8 mouse cellular contexts compared by ENCODE assay signal in the genomic region with DNA sequence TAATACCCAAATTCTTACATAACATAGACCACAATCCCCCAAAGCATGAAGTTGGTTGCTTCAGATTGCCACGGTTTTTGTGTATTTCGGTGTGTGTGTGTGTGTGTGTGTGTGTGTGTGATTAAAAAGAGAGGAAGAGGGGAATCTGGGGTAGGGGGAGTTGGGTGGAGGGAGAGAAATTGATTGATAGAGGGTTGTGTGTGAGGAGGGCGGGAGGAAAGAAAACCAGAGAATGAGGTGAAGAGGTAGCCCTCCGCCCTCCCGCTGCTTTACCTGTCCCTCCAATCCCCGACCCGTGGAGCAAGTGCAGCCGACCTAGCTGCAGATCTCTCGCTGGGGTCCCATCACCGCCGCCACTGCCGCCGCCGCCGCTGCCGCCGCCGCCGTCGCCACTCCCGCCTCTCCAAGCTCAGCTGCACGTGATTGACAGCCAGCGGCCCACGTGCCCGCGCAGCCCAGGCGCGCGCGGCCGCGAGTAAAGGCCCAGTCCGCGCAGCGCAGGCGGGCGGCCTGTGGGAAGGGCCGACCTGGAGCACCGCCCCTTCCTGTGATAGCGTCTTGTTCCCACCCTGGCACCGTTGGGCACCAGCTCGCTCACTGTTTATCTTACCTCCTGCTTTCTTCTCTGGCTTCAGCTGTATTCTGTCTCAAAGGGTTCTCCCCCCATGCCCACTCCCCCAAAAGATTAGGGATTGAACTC. TPM values are rescaled to one million over a fixed set of nuclear protein-coding genes. Genes with fewer than 3 reads are reported as not detected.
A peak's percentile ranks its signal among the peaks of the same experiment; 100 is the strongest.
DNase-seq lines count a peak whose midpoint lies in the region; ATAC-seq and TF ChIP-seq lines count a peak whose summit lies in the region.

No protein-coding gene starts in this region.

- peaks cover 14% of the 10 kb centered on the region for H3K4me1 ChIP-seq in hindbrain, embryonic 14.5 days (replicated peaks; ENCODE audit: control insufficient read depth, insufficient read depth, low read length)
- peaks cover 8% of the 10 kb centered on the region for H3K4me1 ChIP-seq in limb, embryonic 12.5 days (replicated peaks)
- H3K4me1 ChIP-seq in olfactory bulb, adult 2 months (ENCODE audit: control insufficient read depth, insufficient read depth, low read length), result peaks cover 3% of the 10 kb centered on the region; the same call in 1 of the 2 replicates

- 3% methylated on average over 41 of the region's 42 CpGs for WGBS in hindbrain, embryonic 14.5 days
- 3% methylated on average over 40 of the region's 42 CpGs for WGBS in limb, embryonic 12.5 days
- WGBS in olfactory bulb, adult 2 months, result 2% methylated on average over 42 of the region's 42 CpGs

- peak overlapping the region; percentile 59 for H3K4me2 ChIP-seq in hindbrain, embryonic 14.5 days (replicated peaks)
- peak overlapping the region; percentile 79 for H3K4me2 ChIP-seq in limb, embryonic 12.5 days

- H3K36me3 ChIP-seq in hindbrain, embryonic 14.5 days (replicated peaks; ENCODE audit: control insufficient read depth, insufficient read depth), result no peaks in the 10 kb centered on the region
- no peaks in the 10 kb centered on the region for H3K36me3 ChIP-seq in limb, embryonic 12.5 days

- peak; percentile 27 to 43 for DNase-seq in adrenal gland, adult (ENCODE audit: inconsistent age in 2 of 2, low spot score in 1 of 2)
- no peak for DNase-seq in adrenal gland, postnatal 4 days (ENCODE audit: low spot score in 2 of 2)
- peak; percentile 24 for DNase-seq in adrenal gland, adult 2 months
- DNase-seq in embryo, embryonic 11.5 days (ENCODE audit: low read depth, low spot score), result peak; percentile 51
- peak; percentile 86 for DNase-seq in hindbrain, embryonic 14.5 days (ENCODE audit: low spot score)
- DNase-seq in thymus, adult 18-20 months, result no peak

- H3K9me3 ChIP-seq in hindbrain, embryonic 14.5 days (ENCODE audit: control insufficient read depth, low read length), result no peaks in the 10 kb centered on the region
- H3K9me3 ChIP-seq in limb, embryonic 12.5 days, result no peaks in the 10 kb centered on the region

- TF ChIP-seq POLR2A in olfactory bulb, adult 2 months (IDR thresholded peaks at IDR 0.05; ENCODE audit: insufficient read depth, low read depth, low read length), result peak; percentile 42; the same call in 1 of the 2 replicates

- no peak for TF ChIP-seq CTCF in olfactory bulb, adult 2 months (IDR thresholded peaks at IDR 0.05; ENCODE audit: insufficient read depth, low read depth, low read length)

- no peaks in the 10 kb centered on the region for H3K27me3 ChIP-seq in hindbrain, embryonic 14.5 days (ENCODE audit: control insufficient read depth, insufficient read depth, low read length)
- H3K27me3 ChIP-seq in limb, embryonic 12.5 days, result peaks cover 7% of the 10 kb centered on the region; the same call in 1 of the 2 replicates

- peak overlapping the region; percentile 40 for H3K4me3 ChIP-seq in hindbrain, embryonic 14.5 days (replicated peaks; ENCODE audit: low read length)
- H3K4me3 ChIP-seq in limb, embryonic 12.5 days (replicated peaks), result peak overlapping the region; percentile 38
- peak overlapping the region; percentile 51 for H3K4me3 ChIP-seq in olfactory bulb, adult 2 months (ENCODE audit: insufficient read depth, low read depth, low read length)

- peak; percentile 95 for ATAC-seq in hindbrain, embryonic 14.5 days (ENCODE audit: low FRiP score)
- ATAC-seq in limb, embryonic 12.5 days (ENCODE audit: insufficient number of reproducible peaks, insufficient read depth, low FRiP score, low TSS enrichment, low read depth), result peak; percentile 75

- H3K9ac ChIP-seq in hindbrain, embryonic 14.5 days, result peak overlapping the region; percentile 59
- no peak overlapping the region for H3K9ac ChIP-seq in limb, embryonic 12.5 days (replicated peaks)

- H3K27ac ChIP-seq in hindbrain, embryonic 14.5 days, result peak overlapping the region; percentile 32
- H3K27ac ChIP-seq in limb, embryonic 12.5 days, result no peak overlapping the region
- peak overlapping the region; percentile 47 for H3K27ac ChIP-seq in olfactory bulb, adult 2 months (ENCODE audit: insufficient read depth, low read depth, low read length)

RNA-seq across cellular contexts. Expression of a gene that starts 0.6 kb away (rescaled TPM):
- 1 to 10 TPM; 4.8 to 8.0 TPM for total RNA-seq in adrenal gland, postnatal 4 days (2021)
- 1 to 10 TPM; 3.4 to 4.6 TPM for total RNA-seq in adrenal gland, adult 2 months (2021)
- polyA plus RNA-seq in adrenal gland, adult 2 months (2012; rRNA removed), result 0.49 and 0.57 TPM in 2 replicates
- 61.8 and 75.1 TPM in 2 replicates for polyA plus RNA-seq in hindbrain, embryonic 14.5 days (2014; fragmentation: Nextera tagmentation; extraction: Ambion mirVana)
- 0.77 and 1.1 TPM in 2 replicates for polyA plus RNA-seq in limb, embryonic 12.5 days (2016; fragmentation: Nextera tagmentation; extraction: Ambion mirVana)
- 162 TPM in 1 of 2 replicates, not detected in the other for polyA plus RNA-seq in olfactory bulb, adult 2 months (2012; ENCODE audit: insufficient read depth, insufficient read length, low replicate concordance, missing spikeins)

Comparison
In these comparisons a context has a peak if more than half of its experiments do, and no peak if none do; other contexts are left out.
1. DNase-seq: peak in adrenal gland, adult (2 of 2), adrenal gland, adult 2 months (single experiment), embryo, embryonic 11.5 days (single experiment) and hindbrain, embryonic 14.5 days (single experiment); none in adrenal gland, postnatal 4 days (0 of 2) and thymus, adult 18-20 months (0 of 2).
2. RNA of a gene that starts 0.6 kb away (polyA plus RNA-seq): 162 TPM in olfactory bulb, adult 2 months and 61.8 to 75.1 TPM in hindbrain, embryonic 14.5 days; 0.77 to 1.1 TPM in limb, embryonic 12.5 days and 0.49 to 0.57 TPM in adrenal gland, adult 2 months; every median in the first group is over 10 times any median in the second.
3. Peak in every context shown above with its lines, with median percentiles within 50 percentile points of each other: H3K4me3 ChIP-seq.